Mouse (Mus musculus): Measurements from ENCODE around the gene Sumf1. TPM values are rescaled to one million over a fixed set of nuclear protein-coding genes. Genes with fewer than 3 reads are reported as not detected.

The Sumf1 gene
- total RNA-seq, 4 experiments from 2014 or later: 6.7 to 9.9 (median 7.6) TPM

- no peak for DNase-seq (ENCODE audit: low spot score in 2 of 2)
These were observed 91.9 kb downstream of the Sumf1 start for GRCm38 (mm10) chr6:108093449-108093848.

- no peak for DNase-seq (ENCODE audit: low spot score in 2 of 2)
These were observed 92.7 kb downstream of the Sumf1 start for GRCm38 (mm10) chr6:108092646-108093045.

DNA sequence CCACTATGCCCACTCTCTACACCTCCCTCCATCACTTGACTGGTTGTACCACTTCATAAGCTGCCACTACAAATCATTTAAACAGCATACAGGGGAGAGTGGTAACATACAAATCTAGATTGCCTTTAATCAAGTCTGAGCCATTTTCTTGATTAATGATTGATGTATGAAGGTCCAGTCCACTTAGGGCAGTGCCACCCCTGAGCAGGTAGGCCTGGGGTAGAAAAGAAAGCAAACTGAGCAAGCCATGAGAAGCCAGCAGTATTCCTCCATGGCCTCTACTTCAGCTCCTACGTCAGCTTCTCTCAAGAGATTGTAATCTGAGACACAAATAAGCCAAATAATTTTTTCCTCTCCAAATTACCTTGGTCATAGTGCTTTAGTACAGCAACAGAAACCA, 94.1 kb downstream of the Sumf1 start:
- DNase-seq (ENCODE audit: low spot score in 2 of 2): no peak

DNA sequence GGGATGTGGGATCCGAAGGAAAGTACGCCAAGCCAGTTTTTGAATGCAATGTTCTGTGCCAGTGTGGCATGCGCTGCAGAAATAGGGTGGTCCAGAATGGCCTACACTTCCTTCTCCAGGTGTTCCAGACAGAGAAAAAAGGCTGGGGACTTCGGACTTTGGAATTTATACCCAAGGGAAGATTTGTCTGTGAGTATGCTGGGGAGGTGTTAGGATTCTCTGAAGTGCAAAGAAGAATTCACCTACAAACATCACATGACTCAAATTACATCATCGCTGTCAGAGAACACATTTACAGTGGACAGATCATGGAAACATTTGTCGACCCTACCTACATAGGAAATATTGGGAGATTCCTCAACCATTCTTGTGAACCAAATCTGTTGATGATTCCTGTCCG, 109.5 kb downstream of the Sumf1 start:
- DNase-seq (ENCODE audit: low spot score in 2 of 2): no peak

- DNase-seq (ENCODE audit: low spot score in 2 of 2): no peak
These were observed 110.8 kb downstream of the Sumf1 start for GRCm38 (mm10) chr6:108074624-108075023.

GRCm38 (mm10) chr6:108073931-108074330, 111.5 kb downstream of the Sumf1 start:
- no peak for DNase-seq (ENCODE audit: low spot score in 2 of 2)

GRCm38 (mm10) chr6:108073071-108073470, 112.3 kb downstream of the Sumf1 start:
- DNase-seq (ENCODE audit: low spot score in 2 of 2): no peak

DNA sequence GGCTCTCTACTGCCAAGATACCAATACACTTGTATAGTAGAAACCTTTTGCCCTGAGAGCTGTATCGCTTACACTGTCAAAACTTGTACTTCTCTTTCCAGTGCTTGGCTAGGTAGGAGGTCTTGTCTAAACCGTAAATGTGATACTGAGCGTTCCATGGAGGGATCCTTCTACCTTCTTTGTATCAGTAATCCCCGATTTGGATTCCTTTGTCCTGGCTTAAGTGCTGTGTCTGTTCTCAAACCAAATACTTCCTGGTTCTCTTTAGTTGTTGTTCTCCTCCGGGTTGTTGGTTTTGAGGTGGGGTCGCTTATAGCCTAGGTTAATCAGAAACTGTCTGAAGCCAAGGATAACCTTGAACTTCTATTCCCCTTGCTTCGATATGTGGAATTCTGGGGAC, 114.4 kb downstream of the Sumf1 start:
- DNase-seq (ENCODE audit: low spot score in 2 of 2): no peak

DNA sequence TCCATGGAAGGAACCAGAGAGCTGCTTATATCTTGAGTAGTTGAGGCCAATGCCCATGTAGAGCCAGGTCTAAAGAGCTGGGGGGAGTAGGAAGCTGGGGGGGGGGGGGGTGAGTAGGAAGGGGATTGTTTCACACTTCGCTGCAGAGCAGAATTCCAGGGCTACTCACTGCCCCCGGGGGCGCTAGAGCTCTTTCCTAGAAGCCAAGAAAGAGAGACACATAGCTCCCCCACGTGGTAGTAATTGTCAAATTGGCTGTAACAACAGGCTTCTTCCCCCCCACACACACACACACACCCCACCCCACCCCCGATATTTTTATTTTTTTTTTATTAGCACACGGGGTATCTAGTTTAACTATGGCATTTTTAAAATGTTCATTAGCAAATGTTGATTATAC, 119.8 kb downstream of the Sumf1 start:
- peak; percentile 39 to 50 for DNase-seq (ENCODE audit: low spot score in 2 of 2)

DNA sequence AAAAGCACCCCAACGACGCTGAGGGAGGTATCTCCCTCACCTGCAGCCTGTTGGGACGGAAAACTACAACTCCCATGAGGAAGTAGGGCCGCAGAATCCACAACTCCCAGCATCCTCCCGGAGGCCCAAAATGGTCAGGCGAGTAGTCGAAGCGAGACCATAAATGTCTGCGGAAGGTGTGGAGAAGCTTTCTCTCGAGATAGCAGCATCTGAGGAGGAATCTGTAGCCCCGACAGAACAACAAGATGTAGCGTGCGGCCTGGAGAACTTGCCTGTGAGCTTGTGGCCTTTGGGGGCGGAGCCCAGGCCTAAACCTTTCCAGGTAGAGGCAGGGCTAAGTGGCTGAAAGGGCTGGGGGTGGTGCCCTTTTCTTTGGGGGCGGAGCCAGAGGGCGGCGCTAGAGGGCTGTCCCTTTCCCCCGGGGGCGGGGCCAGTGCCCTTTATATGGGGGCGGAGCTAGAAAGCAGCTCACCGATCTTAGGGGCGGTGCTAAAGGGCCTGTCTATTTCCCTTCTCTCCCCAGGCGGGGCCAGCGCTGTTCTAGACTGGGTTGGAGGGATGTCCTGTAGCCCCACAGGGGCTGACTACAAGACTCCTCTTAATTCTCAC, 120.4 kb downstream of the Sumf1 start, which contains the start of gene Setmar:
Gene Setmar (plus strand): TSS at position 128 of the 609 bp plus-strand sequence.
- DNase-seq (ENCODE audit: low spot score in 2 of 2): peak; percentile 93 to 95

- DNase-seq (ENCODE audit: low spot score in 2 of 2): no peak
These were observed 124.3 kb downstream of the Sumf1 start for GRCm38 (mm10) chr6:108061121-108061520.

DNA sequence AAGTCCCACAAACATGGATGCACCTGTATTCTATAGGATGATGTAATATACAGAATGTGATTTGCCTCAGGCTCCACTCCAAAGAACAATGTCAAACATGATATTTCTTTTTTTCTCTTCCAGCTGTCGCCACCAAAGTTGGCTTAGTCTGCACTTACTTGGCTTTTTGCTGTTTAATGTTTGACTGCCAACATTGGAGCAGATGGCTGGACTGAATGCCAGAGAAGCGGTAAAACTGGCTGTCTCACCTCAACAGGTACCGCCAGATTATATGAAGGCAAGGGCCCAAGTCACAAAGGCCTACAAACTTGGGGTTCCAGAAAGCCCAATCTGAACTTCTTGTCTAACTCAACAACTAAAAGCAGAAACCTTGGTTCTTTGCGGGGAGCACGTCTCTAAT, 127.3 kb downstream of the Sumf1 start:
- no peak for DNase-seq (ENCODE audit: low spot score in 2 of 2)

GRCm38 (mm10) chr6:108057353-108057752, 128.0 kb downstream of the Sumf1 start:
- DNase-seq (ENCODE audit: low spot score in 2 of 2): no peak

Other genes starting within 250 kb of the Sumf1 start
- 1 to 10 TPM; 4.5 to 5.2 (median 4.7) TPM for gene Setmar, start 120.5 kb downstream of the Sumf1 start, total RNA-seq (2022)
- gene Itpr1, start 27.5 kb upstream of the Sumf1 start, total RNA-seq (2022): 10 to 100 TPM; 10.2 to 18.0 (median 13.8) TPM